Comparison of ENCODE assay signal across 19 mouse cellular contexts in genomic region chr7:135484341-135484740, GRCm38 (mm10). TPM values are rescaled to one million over a fixed set of nuclear protein-coding genes. Genes with fewer than 3 reads are reported as not detected.
"Had no signal": no experiment of that assay in that cellular context is flagged by ENCODE, and none has a peak within 500 bp of the region (broad histone marks: within the 10 kb centered on the region; RNA-seq: fewer than 3 reads in every experiment).

No protein-coding gene starts in this region.

- H3K36me3 ChIP-seq: neural tube, embryonic 15.5 days; stomach, embryonic 15.5 days had no signal

- H3K4me2 ChIP-seq: neural tube, embryonic 15.5 days; stomach, embryonic 15.5 days had no signal

- DNase-seq: right cerebral cortex, adult 18-20 months; right cerebral cortex, postnatal 14 days; right cerebral cortex, postnatal 25 days; right cerebral cortex, postnatal 4 days; spleen, adult 18-20 months; thymus, adult 18-20 months; thymus, adult 2 months; thymus, postnatal 14 days; thymus, postnatal 25 days; thymus, postnatal 36 days; thymus, postnatal 4 days had no signal

- H3K27ac ChIP-seq: neural tube, embryonic 15.5 days; stomach, embryonic 15.5 days; stomach, postnatal 0 days had no signal

- H3K27me3 ChIP-seq: stomach, embryonic 15.5 days had no signal

- H3K9ac ChIP-seq: neural tube, embryonic 15.5 days; stomach, embryonic 15.5 days had no signal

- H3K9me3 ChIP-seq: neural tube, embryonic 15.5 days; stomach, embryonic 15.5 days had no signal

- H3K4me1 ChIP-seq: stomach, embryonic 15.5 days had no signal

- H3K4me3 ChIP-seq: neural tube, embryonic 15.5 days; stomach, embryonic 15.5 days had no signal

RNA-seq across cellular contexts. Expression of gene Clrn3, which starts 44.1 kb away (rescaled TPM):
- total RNA-seq: neutrophil, adult 5-6 weeks had no signal
- polyA plus RNA-seq: neural tube, embryonic 14.5 days; neural tube, embryonic 15.5 days; spleen, adult 2 months; testis, adult 2 months; urinary bladder, adult 2 months had no signal
